ENCODE assay signal across 13 mouse cellular contexts in the genomic region with DNA sequence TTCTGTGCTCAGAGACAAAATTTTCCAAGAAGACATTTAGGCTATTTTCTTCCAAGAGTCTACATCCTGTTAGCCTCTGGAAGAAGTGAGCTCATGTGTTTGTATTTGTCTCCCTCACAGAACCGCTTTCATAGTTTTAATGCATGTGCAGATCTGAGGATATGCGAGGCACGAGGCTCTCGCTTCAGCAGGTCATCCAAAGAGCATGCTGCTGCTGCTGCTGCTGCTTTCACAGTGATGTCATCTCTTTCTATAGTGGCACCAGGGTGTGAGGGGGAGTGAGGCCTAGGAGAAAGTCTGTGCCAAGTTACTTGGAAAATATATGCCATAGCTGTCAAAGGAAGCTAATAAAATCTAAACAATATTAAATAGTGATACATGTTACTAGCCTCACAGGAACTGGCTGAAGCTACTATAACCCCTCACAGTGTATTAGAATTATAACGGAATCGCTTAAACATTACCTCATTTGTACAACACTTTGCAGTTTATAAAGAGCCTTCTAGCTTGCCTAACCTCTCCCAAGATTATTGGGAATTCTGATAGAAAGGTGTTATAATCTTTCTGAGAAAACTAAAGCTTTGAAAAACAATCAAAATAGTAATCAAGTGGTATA.
A peak's percentile ranks its signal among the peaks of the same experiment; 100 is the strongest.
DNase-seq lines count a peak whose midpoint lies in the region; ATAC-seq lines count a peak whose summit lies in the region.
"Had no signal": no experiment of that assay in that cellular context is flagged by ENCODE, and none has a peak within 500 bp of the region (broad histone marks: within the 10 kb centered on the region; RNA-seq: fewer than 3 reads in every experiment).

No protein-coding gene starts in this region.

- WGBS in heart, embryonic 10.5 days: 37% methylated on average over 6 of the region's 6 CpGs
- WGBS in kidney, embryonic 16.5 days: 39% methylated on average over 6 of the region's 6 CpGs

- H3K4me1 ChIP-seq in heart, embryonic 10.5 days: peaks cover 29% of the 10 kb centered on the region
- peaks cover 16% of the 10 kb centered on the region for H3K4me1 ChIP-seq in kidney, embryonic 16.5 days (ENCODE audit: insufficient read depth, low read length)
- H3K4me1 ChIP-seq: midbrain, embryonic 13.5 days had no signal

- peak; percentile 85 for DNase-seq in heart, embryonic 10.5 days (ENCODE audit: low spot score)
- no peak for DNase-seq in heart, adult 9 months (ENCODE audit: low spot score in 2 of 2)
- DNase-seq in kidney, adult 18-20 months: no peak
- DNase-seq in embryo, embryonic 11 days: peak; percentile 32
- DNase-seq in retina, embryonic 14.5 days (ENCODE audit: low spot score): peak; percentile 22
- DNase-seq in natural killer cell, adult 2 months (ENCODE audit: low spot score in 2 of 2): no peak
- no peak for DNase-seq in gastrocnemius, postnatal 36 days
- DNase-seq: cerebellum, postnatal 10 days; gastrocnemius, postnatal 10 days had no signal

- intact Hi-C loops in gastrocnemius, postnatal 36 days (cut with DNase I): no loop called here

- no peaks in the 10 kb centered on the region for H3K36me3 ChIP-seq in heart, embryonic 10.5 days
- H3K36me3 ChIP-seq in kidney, embryonic 16.5 days (ENCODE audit: insufficient read depth, low read length): no peaks in the 10 kb centered on the region
- H3K36me3 ChIP-seq: midbrain, embryonic 13.5 days had no signal

- no peak overlapping the region for H3K9ac ChIP-seq in kidney, embryonic 16.5 days (replicated peaks; ENCODE audit: low read length)
- H3K9ac ChIP-seq: midbrain, embryonic 13.5 days had no signal

- no peak overlapping the region for H3K4me3 ChIP-seq in heart, embryonic 10.5 days
- no peak overlapping the region for H3K4me3 ChIP-seq in kidney, embryonic 16.5 days (ENCODE audit: low read length)
- H3K4me3 ChIP-seq: erythroblast, embryonic 14.5 days; midbrain, embryonic 13.5 days had no signal

- no peak overlapping the region for H3K4me2 ChIP-seq in kidney, embryonic 16.5 days (replicated peaks; ENCODE audit: low read depth, low read length)
- H3K4me2 ChIP-seq: midbrain, embryonic 13.5 days had no signal

- H3K9me3 ChIP-seq in heart, embryonic 10.5 days: no peaks in the 10 kb centered on the region
- no peaks in the 10 kb centered on the region for H3K9me3 ChIP-seq in kidney, embryonic 16.5 days (ENCODE audit: low read length)
- H3K9me3 ChIP-seq: midbrain, embryonic 13.5 days had no signal

- peak; percentile 74 for ATAC-seq in kidney, embryonic 16.5 days (ENCODE audit: low FRiP score, low TSS enrichment)
- ATAC-seq: hindbrain, embryonic 16.5 days; midbrain, embryonic 13.5 days had no signal

- H3K27ac ChIP-seq in heart, embryonic 10.5 days: peak overlapping the region; percentile 70; the same call in 1 of the 2 replicates
- no peak overlapping the region for H3K27ac ChIP-seq in kidney, embryonic 16.5 days (ENCODE audit: low read length)
- H3K27ac ChIP-seq: midbrain, embryonic 13.5 days had no signal

- no peaks in the 10 kb centered on the region for H3K27me3 ChIP-seq in heart, embryonic 10.5 days (ENCODE audit: insufficient read depth, poor library complexity, severe bottlenecking)
- H3K27me3 ChIP-seq in kidney, embryonic 16.5 days (ENCODE audit: insufficient read depth, low read length): no peaks in the 10 kb centered on the region
- H3K27me3 ChIP-seq: midbrain, embryonic 13.5 days had no signal

Comparison
In these comparisons a context has a peak if more than half of its experiments do, and no peak if none do; other contexts are left out.
1. DNase-seq: peak in heart, embryonic 10.5 days (single experiment), embryo, embryonic 11 days (single experiment) and retina, embryonic 14.5 days (single experiment); none in heart, adult 9 months (0 of 2), kidney, adult 18-20 months (single experiment), natural killer cell, adult 2 months (0 of 2) and gastrocnemius, postnatal 36 days (0 of 2).